Mouse (Mus musculus) adrenal gland, adult 2 months (tissue): Measurements from ENCODE around the gene Cirbp. TPM values are rescaled to one million over a fixed set of nuclear protein-coding genes. Genes with fewer than 3 reads are reported as not detected.
A peak's percentile ranks its signal among the peaks of the same experiment; 100 is the strongest.

Experiments used
- DNase-seq: peaks from one replicate; pipeline ENCODE4 v3.0.0; 2021
- polyA plus RNA-seq: library from polyadenylated mRNA; depleted of rRNA; stranded (reverse); fragments of >200 nt; gene quantifications from 2 replicates; pipeline ENCODE4 v1.2.3, GENCODE M21; 2012
- total RNA-seq, 2 experiments: library from RNA; stranded (reverse); gene quantifications; 2 replicates each; pipeline ENCODE4 v1.2.3; 2021

The Cirbp gene
- total and polyA plus RNA-seq, 3 experiments: 30.6 to 108 (median 77.0) TPM

DNA sequence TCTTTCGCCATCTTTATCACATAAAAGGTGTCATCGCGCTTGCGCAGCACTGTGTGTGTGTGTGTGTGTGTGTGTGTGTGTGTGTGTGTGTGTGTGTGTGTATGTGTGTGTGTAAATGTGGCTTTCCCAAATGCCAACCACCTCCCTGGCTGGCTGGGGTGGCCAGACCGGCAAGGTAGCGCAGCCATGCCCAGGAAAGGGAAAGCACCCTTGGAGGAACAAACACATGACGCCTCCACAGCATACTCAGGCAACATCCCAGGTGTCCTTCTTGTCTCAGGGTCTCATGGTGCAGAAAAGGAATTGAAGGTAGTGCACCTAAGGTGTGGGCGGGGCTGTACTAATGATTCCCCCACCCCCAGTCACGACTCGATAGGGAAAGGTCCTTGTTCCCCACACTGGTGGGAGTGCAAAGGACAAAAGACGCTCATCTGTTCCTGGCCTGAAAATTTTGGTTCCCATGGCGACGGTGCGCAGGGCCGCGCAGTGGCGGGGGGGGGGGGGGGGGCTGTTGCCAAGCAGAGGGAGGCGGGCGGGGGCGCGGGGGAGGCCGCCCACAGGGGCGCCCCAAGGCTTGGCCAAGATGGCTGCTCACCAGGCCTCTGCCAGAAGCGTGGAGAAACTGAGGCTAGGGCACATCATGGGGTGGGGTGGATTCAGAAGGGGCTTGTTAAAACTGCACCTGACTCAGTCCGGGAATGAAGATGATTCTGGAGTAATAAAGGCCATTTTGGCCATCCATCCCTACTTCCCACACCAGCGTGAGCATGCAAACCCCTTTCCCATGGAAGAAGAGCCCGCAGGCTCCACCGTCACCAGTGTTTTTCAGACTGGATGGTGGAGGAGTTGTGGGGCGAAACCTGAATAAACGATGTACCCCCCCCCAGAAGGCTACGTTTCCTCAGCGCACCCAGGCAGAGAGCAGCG is 27.9 kb upstream of the Cirbp start:
- peak; percentile 53 for DNase-seq

DNA sequence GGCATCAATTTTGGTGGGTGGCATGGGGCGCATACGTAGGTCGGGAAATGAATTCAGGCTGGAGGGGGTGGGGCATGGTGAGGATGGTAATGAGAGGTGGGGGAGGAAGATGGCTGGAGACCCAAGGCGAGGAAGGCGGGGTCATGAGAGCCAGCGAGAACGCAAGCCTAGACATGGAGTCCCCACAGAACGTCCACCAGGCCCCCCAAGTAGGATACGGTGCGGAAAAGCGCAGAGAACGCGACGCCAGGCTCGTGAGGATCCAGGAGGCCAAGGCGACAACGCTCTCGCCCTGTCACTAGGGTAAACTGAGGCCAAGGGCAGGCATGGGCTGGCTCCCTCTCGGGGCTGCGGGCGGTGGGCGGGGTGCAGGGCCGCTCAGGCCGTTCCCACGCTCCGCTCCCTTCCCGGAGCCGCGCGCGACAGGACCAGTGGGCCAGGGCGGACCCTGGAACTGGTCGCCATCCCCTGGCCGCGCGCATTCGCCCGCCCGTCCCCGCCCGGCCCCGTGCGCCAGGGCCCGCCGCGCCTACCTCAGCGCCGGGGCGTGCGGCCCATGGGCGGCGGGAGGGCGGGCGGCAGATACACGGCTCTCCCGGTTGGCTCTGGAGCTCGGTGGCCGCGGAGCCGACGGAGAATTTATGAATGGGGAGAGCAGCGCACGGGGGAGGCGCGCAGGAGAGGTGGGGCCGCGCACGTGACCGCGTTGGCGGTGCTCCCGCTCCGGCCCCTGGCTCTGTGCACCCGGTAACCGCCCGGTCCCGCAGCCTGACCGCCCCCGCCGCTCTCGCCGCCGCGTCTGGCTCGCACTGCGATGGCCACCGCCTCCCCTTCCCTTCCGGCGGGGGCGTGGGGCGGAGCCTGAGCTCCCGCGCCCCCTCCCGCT is 27.0 kb upstream of the Cirbp start, which contains the start of gene Atp5d:
Gene Atp5d (plus strand): TSS at position 80 of the 886 bp plus-strand sequence.
- peak; percentile 89 for DNase-seq

DNA sequence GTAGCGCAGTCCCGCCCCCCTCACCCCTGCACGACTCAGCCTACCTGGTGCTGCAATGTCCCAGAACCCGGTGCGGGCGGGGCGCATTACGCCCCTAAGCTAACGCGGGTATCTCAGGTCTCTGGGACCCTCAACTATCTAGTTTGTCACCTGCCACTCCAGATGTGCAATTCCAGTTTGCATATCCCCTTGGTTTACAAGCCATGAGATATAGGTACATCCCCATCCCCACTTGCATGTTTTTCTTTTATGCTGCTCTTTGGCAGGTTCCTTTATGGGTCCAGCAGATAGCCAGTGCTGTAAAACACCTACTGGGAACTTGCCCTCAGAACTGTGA is 26.4 kb upstream of the Cirbp start:
- no peak for DNase-seq

DNA sequence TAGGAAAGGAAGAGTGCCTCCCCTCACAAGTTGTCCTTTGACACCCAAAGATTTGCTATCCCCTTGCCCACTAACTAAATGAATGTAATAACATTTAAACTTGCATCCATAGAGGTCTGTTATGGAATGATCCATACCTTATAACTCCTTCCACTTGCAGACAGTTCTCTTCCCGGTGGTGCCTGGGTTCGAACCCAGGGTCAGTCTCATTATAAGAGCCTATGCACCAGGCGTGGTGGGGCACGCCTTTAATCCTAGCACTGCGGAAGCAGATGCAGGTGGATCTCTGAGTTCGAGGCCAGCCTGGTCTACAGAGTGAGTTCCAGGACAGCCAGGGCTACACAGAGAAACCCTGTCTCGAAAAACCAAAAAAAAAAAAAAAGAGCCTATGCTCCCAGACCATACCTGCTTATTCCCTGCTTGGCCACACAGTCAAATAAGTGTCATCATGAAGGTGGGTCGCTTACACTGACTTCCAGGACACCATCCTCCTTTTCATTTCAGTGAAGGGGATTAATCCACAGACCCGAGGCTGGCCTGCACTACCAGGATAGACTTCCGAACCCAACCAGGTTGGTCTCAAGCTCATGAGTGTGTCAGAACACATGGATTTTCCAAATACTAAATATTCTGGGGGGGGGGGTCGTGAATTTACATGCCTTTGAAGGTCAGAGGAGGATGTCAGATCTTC is 25.7 kb upstream of the Cirbp start:
- no peak for DNase-seq

DNA sequence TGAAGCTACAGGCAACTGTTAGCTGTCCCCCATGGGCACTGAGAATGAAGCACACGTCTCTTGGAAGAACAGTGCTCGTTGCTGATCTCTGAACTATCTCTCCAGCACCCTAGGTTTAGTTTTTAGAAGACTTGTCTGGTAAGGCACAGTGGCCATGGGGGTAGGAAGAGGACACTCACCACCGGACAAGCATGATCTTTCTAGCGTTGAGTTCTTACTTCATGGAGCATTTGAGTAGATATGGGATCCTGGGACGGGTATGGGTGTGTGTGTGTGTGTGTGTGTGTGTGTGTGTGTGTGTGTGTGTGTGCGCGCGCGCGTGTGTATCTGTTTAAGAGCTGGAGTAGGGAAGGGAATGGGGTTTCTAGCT is 25.1 kb upstream of the Cirbp start, which contains the start of gene Cbarp:
Gene Cbarp (minus strand): TSS at position 170 of the 370 bp plus-strand sequence.
- no peak for DNase-seq

DNA sequence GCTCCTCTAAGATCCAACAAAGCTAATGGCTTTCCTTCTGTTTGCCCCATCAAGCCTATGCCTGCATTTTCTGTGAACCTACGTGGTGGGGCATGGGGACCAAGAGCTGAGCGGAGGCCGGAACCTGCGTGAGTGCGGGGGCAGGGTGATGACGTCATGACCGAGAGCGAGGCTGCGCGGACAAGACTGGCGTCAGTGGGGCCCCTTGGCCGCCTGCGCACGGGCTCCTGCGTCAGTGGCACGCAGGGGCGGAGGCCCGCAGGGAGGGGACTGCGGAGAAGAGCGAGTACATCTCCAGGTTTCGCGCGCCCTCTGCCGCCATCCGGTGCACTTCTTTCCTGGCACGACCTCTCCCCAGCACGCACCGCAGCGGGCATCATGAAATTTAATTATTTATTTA is 24.5 kb upstream of the Cirbp start:
- DNase-seq: peak; percentile 98

DNA sequence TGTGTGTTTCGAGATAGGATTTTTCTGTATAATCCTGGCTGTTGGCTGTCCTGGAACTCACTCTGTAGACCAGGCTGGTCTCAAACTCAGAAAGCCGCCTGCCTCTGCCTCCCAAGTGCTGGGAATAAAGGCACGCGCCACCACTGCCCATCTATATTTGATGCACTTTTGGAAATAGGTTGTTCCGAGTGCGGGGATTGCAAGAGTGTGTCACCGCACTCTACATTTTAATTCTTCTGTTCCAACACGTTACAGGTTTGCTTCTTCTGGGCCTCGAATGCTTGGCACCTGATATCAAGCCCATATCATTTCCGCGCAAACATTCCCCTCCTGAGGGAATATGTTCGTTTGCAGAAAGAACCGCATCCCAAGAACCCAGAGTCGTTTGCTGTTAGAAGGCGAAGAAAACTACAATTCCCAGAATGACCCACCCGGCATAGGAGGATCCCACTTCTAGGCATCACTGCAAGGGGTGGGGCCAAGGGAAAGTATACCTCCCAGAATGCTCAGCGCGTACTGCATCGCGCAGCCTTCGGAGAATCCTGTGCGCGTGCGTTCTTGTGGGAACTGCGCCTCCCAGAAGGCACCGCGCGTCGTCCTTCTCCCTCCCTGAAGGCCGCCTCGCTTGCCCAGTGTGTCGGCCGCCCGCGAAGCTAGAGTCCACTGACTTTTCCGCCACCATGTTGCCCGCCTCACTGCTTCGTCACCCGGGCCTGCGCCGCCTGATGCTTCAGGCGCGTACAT is 23.8 kb upstream of the Cirbp start:
- DNase-seq: peak; percentile 96

DNA sequence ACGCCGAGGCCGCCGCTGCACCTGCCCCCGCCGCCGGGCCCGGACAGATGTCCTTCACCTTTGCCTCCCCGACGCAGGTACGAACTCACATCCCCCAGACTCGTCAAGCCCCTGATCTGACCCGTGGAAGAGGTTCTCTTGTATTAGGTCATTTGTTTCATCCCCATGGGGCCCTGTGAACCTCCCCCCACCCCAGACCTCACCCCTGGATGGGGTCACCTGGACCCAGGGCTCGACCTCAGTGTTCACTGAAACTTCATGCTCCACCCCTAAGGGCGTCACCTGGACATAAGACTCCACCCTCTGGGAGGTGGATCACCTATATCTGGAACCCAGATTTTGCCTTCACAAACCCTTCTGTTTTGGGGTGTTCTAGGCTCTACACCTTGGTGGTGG is 23.3 kb upstream of the Cirbp start:
- DNase-seq: no peak

DNA sequence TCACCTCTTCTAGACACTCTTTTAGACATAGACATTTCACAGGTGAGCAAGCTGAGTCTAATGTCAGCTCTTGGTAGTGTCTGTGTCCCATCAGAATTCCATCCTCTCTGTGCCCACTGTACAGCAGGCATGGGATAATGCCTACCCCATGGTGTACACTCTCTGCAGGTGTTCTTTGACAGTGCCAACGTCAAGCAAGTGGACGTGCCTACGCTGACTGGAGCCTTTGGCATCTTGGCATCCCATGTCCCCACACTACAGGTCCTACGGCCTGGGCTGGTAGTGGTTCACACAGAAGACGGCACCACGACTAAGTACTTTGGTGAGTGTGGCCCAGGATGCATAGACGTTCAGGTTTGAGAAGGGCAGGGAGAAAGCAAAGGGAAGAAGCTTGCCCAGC is 22.1 kb upstream of the Cirbp start:
- no peak for DNase-seq

DNA sequence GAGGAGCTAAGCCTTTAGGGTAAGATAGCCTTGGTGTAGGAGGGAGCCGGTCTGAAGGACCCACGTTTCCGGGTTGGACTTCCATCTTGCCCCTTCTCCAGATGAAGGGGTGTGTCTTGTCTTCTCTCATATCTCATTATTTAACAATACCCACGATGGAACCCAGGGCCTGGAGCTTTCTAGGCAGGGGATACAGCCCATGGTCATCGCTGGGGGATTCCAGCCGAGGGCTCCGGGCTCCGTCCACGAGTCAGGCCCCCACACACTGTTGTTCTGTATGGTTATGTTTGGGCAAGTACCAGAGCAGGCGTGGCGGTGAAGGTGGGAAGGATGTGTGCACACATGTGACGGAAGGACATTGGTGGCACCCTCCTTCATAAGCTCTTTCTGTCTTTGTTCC is 21.6 kb upstream of the Cirbp start:
- DNase-seq: no peak

DNA sequence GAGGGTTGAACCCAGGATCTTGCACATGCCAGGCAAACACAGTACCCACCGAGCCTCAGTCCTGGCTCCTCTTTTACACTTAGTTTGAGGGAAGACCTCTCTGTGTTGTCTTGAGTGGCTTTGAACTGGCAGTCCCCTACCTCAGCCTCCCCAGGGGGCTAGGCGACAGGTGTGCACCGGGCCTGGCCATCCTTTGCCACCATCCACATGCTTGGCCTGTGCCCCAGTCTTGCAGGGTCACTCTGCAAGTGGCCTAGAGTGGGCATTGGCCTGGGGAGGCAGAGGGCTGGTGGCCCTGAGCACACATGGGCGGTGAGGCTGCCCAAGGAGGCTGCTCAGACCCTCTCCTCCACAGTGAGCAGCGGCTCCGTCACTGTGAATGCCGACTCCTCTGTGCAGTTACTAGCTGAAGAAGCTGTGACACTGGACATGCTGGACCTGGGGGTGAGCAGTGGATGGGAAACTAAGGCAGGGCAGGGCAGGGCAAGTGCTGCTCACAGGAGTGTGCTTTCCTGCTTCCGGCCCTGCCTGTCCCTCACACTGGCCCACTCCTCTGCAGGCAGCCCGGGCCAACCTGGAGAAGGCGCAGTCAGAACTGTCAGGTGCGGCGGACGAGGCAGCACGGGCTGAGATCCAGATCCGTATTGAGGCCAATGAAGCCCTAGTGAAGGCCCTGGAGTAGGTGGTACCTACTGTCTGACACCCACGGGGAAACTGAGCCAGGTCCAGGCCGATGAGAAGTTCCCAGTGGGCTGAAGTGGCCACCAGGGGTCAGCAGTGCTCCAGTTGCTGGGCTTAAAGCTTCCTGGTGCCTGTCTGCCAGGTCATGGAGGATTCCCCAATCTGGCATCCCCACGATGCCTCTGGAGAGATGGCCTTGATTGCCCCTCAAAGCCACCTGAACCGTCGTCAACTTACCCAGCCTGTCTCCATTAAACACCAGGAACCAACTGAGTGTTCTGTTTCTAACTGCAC is 20.6 kb upstream of the Cirbp start:
- peak; percentile 78 for DNase-seq

DNA sequence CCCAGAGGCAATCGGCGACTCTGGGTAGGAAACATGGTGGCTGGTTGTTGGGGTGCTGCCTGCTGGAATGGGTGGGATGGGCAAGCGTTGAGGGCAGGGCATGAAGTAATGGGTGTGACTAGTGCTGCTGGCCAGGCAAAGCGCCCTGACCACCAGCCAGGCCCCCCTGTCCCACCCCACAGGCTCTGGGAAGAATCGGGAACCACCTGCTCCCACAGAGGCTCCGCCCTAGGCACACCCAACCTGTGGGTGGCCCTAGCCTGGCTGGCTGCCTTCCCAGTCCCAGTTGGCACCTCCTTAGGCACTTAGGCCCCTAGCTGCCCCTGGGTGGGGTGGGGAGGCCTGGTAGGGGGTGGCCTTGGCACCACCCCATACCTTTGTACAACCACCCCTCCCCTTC is 19.9 kb upstream of the Cirbp start:
- DNase-seq: peak; percentile 63

DNA sequence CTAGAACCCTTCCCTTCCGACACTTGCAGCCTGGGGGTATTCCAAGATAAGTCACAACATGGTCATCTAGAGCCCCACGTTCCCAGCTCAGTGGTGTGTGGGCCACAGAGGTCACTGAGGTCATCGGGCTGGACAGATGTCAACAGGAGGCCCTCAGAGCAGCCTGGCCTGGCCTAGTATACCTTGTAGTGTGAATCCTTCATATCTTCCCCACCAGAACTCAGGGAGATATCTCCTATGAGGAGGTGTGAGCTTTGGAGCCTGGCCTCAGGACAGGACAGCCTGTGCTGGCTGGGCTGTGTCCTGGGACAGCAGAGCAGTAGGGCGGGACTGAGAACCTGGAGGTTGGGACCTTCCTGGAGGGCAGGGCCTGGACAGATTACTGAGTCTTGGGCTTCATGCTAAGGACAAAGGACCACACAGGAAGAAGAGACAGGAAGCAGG is 19.2 kb upstream of the Cirbp start:
- peak; percentile 39 for DNase-seq

DNA sequence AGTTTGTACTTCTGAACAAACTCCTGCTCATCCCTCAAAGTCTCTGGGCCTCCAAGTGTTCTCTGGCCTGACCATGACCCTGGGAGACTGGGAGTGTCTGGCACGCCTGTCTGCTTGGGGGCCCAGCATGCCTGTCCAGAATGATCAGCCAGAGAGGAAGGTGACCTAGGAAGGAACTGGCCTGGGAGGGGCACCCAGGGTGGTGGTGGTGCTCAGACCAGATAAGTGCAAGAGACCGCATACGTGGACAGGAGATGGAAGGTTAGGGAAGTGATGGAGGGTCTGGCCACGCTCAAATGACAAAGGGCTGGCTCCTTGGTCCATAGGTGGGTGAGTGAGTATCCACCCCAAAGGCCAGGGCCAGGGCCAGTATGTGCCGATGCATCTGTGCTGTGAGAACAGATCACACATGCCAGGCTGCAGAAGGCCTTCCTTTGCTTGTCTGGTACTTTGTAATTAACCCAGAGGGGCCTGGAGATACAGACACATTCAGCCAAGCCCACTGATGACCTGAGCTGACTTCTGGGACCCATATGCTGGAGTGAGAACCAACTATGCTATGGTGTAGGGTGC is 18.6 kb upstream of the Cirbp start:
- DNase-seq: peak; percentile 59

DNA sequence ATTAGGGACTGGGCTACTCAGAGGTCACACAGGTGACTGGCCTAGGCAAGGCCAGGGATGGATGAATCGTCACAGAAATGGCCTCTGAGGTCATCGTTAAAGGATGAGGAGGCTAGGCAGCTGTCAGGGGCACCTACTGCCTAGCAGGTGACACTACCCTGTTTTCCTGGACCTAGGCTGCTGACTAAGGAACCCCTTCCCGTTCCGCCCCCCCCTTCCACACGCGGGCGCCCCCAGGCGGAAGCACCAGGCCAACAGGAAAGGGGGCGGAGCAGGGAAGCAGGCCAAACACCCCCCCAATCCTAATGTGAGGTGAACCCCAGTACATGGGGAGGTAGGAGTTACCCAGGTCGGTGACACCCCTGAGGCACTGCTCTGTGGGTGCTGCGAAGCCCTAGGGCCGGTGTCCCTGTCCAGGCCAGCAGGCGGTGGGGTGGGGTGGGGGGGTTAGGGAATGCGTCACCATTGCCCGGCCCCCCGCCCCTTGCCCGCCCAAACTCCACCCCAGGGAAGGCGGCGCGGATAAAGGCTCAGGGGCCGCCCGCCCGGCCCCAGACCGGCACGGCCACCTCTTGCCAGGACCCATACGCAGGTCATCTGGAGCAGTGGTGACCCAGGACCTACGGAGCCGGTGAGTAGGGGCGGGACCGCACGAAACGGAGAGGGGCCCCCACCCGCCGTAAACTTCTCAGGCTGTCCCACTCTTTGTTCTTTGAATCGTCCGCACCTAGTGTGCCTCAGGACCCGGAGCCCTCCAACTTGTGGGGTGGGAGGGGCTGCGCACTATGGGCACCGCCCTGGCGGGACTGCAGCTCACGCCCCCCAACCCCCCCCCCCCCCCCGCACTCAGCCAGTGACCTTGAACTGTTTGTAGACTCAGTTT is 17.8 kb upstream of the Cirbp start, which contains the start of gene Midn:
Gene Midn (plus strand): TSS at position 554 of the 883 bp plus-strand sequence.
- peak; percentile 94 for DNase-seq

DNA sequence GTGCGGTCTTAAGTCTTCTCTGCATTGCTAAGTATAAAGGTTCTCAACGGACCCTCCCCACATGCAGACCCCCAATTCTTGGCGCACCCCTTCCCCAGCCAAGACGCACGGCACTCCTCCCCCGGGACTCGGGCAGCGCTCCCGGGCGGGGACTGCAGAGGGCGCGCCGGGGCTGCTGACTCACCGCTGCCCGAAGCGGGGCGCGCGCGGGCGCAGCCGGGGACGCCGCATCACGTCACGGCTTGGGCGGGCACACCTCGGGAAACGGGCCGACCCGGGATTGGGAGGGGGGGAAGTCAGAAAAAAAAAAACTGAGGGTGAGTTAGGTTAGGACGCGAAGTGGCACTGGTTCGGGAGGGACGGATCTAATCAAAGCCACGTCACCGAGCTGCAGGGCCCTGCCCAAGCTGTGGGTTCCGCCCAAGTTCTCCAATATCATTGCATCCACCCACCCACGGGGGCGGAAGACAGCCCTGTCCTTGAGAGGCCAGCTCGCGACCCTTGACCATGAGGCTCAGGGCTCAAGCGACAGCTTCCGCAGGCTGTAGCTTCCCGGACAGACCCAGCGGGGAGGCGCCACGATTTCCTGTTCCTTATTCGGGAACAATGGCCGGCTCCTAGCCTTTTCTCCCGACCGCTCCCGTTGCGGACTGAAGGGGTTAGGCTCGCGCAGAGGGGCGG is 17.0 kb upstream of the Cirbp start:
- DNase-seq: peak; percentile 97

DNA sequence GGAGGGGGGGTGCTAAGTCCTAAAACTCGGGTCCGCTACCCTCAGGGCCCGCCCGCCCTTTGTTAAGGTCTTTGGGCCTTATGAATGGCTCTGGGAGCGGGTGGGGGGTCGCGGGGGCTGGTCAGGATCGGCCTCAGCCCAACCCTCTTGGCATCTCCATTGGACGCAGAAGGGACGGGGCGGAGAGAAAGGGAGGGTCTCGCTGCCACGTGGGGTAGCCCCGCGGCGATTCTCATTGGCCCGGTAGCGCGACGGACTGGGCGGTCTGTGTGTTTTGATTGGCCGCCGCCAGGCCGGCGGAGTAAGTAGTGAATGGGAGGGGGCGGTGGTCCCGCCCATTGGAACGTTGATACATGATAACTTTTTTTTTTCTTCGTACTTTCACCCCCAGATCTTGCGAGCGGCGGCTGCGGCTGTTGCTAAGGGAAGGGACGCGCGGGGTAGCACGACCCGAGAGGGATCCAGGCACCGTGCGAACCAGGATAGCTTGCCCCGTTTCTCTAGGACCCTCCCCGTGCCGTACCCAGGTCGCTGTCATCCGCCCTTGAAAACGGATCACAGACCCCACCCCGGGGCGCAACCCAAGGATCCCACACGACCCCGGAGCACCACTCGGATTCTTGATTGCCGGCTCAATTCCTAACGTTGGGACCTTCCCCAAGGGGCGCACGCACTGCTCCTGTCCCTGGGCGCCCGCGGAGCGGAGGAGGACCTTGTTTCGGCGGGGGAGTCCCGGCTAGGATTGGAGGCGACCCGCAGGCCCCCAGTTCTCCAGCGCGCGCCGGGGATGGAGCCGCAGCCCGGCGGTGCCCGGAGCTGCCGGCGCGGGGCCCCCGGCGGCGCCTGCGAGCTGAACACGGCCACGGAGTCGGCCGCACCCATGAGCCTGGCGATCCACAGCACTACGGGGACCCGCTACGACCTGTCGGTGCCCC is 16.2 kb upstream of the Cirbp start:
- peak; percentile 99 for DNase-seq
